Mouse (Mus musculus) gastrocnemius, postnatal 36 days (tissue): ENCODE results near the gene Chd9. TPM values are rescaled to one million over a fixed set of nuclear protein-coding genes. Genes with fewer than 3 reads are reported as not detected.

ENCODE experiments used
- DNase-seq, 2 experiments: peaks; one replicate each; pipeline ENCODE4 v3.0.0; 2022
- intact Hi-C: fragments of 180-260 bp; cut with DNase I; formaldehyde crosslinking; loops from one replicate; pipeline ENCODE4 v1.15.1; 2025
- total RNA-seq, 2 experiments: library from RNA; stranded (reverse); gene quantifications; 2 replicates each; pipeline ENCODE4 v1.2.3; 2021

The Chd9 gene
- total RNA-seq, 2 experiments from 2014 or later, result 47.5 to 68.0 TPM

- intact Hi-C loops, result no loop called here
- DNase-seq, result no peak
Measured at GRCm38 (mm10) chr8:90955761-90956136, 127.6 kb downstream of the Chd9 start.

GRCm38 (mm10) chr8:90956390-90956789, 128.2 kb downstream of the Chd9 start:
- DNase-seq, result no peak
- intact Hi-C loops, result no loop called here

GRCm38 (mm10) chr8:90957711-90958110, 129.6 kb downstream of the Chd9 start:
- intact Hi-C loops, result no loop called here
- DNase-seq, result no peak

GRCm38 (mm10) chr8:90959721-90960120, 131.6 kb downstream of the Chd9 start:
- intact Hi-C loops, result no loop called here

GRCm38 (mm10) chr8:90961603-90962002, 133.5 kb downstream of the Chd9 start:
- no peak for DNase-seq
- intact Hi-C loops, result no loop called here

More at GRCm38 (mm10) chr8:90959721-90960120, 131.6 kb downstream of the Chd9 start:
- no peak for DNase-seq

GRCm38 (mm10) chr8:90964044-90964443, 135.9 kb downstream of the Chd9 start:
- intact Hi-C loops, result no loop called here
- no peak for DNase-seq

- intact Hi-C loops, result no loop called here
- no peak for DNase-seq
Measured at GRCm38 (mm10) chr8:90965467-90966170, 137.5 kb downstream of the Chd9 start.

- intact Hi-C loops, result no loop called here
- DNase-seq, result no peak
Measured at GRCm38 (mm10) chr8:90968307-90968706, 140.2 kb downstream of the Chd9 start.

- intact Hi-C loops, result no loop called here
- no peak for DNase-seq
Measured at GRCm38 (mm10) chr8:90976960-90977371, 148.8 kb downstream of the Chd9 start.

GRCm38 (mm10) chr8:90978720-90979119, 150.6 kb downstream of the Chd9 start:
- intact Hi-C loops, result no loop called here
- no peak for DNase-seq

- no peak for DNase-seq
- intact Hi-C loops, result no loop called here
Measured at GRCm38 (mm10) chr8:90979295-90979694, 151.1 kb downstream of the Chd9 start.

- intact Hi-C loops, result no loop called here
- no peak for DNase-seq
Measured at GRCm38 (mm10) chr8:90982087-90982486, 153.9 kb downstream of the Chd9 start.

GRCm38 (mm10) chr8:91019726-91020125, 191.6 kb downstream of the Chd9 start:
- intact Hi-C loops, result loop anchor here (2.0 kb wide), 1 partner anchor 191 kb away; the partner anchor contains the start of gene Chd9
- DNase-seq, result peak; percentile 22 to 36

- intact Hi-C loops, result no loop called here
- DNase-seq, result no peak
Measured at GRCm38 (mm10) chr8:91034417-91034816, 206.3 kb downstream of the Chd9 start.

GRCm38 (mm10) chr8:91036905-91037304, 208.8 kb downstream of the Chd9 start:
- intact Hi-C loops, result no loop called here
- no peak for DNase-seq

- intact Hi-C loops, result no loop called here
Measured at GRCm38 (mm10) chr8:91038637-91039036, 210.5 kb downstream of the Chd9 start.

GRCm38 (mm10) chr8:91046370-91046769, 218.2 kb downstream of the Chd9 start:
- DNase-seq, result no peak
- intact Hi-C loops, result no loop called here

More at GRCm38 (mm10) chr8:91038637-91039036, 210.5 kb downstream of the Chd9 start:
- DNase-seq, result no peak

GRCm38 (mm10) chr8:91051037-91051436, 222.9 kb downstream of the Chd9 start:
- peak; percentile 52 to 60 for DNase-seq
- intact Hi-C loops, result no loop called here

GRCm38 (mm10) chr8:91054418-91054817, 226.3 kb downstream of the Chd9 start:
- intact Hi-C loops, result no loop called here
- no peak for DNase-seq

- intact Hi-C loops, result no loop called here
- no peak for DNase-seq
Measured at GRCm38 (mm10) chr8:91056848-91057247, 228.7 kb downstream of the Chd9 start.

GRCm38 (mm10) chr8:91059086-91059578, 231.0 kb downstream of the Chd9 start:
- intact Hi-C loops, result no loop called here
- no peak for DNase-seq

- intact Hi-C loops, result no loop called here
- DNase-seq, result no peak
Measured at GRCm38 (mm10) chr8:91059884-91060510, 231.8 kb downstream of the Chd9 start.
